Mouse (Mus musculus): ENCODE measurements around the gene Sbds. TPM values are rescaled to one million over a fixed set of nuclear protein-coding genes. Genes with fewer than 3 reads are reported as not detected.

Gene Sbds
- polyA plus RNA-seq, 2 experiments, result 35.8 to 38.1 TPM

DNA sequence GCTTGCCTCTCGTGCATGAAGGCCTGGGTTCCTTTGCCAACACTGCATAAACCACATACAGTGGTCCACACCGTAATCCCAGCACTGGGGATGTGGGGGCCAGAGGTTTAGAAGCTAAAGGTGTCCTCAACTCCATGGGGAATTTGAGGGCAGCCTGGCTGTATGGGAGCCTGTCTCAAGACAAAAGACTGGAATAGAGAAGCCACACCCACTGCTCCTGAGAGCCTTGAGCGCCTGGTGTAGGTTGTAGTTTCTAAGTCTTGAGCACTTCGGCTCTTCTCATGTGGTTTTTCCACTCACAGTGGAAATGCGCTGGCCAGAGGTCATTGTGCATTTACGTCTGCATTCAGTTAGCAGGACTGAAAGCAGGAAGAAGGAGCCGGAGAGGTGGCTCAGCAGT, 32.8 kb upstream of the Sbds start:
- H3K27ac ChIP-seq, result no peak overlapping the region

DNA sequence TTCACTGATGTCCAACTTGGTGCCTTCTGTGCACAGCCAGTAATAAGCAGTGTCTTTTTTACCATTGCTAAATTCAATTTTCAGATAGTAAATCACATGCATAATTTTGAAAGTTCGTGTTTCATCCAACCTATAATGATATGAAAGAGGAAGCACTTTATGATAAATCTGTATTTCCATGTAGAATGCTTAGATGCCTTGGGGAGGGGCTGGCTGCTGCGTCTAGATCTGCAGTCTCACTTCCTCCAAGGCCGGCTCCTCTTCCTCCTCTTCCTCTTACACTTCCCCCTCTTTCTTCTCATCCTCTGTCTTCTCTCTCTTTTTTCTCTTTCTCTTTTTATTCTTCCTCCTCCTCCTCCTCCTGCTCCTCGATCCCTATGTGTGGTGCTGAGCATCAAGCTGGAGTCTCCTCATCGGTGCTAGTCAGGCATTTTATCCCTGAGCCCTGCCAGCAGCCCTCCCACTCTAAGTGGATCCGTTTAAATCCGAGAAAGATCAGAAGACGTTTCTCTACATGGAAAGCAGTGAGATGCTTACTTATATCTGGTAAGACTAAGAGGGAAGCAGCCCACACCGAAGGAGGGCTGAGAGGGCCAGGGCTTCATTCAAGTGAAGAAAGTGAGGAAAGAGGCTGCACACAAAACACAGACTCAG, 27.9 kb upstream of the Sbds start:
- Histone ChIP-seq H3K4me3 (ENCODE audit: insufficient read depth in 1 of 2, low read depth in 2 of 2, low read length in 2 of 2) (no peak overlapping the region), H3K27ac (no peak overlapping the region), H3K4me1 (replicated peaks; ENCODE audit: control insufficient read depth in 2 of 2, insufficient read depth in 2 of 2, low read length in 1 of 2) (no peaks in the 10 kb centered on the region), H3K9me3 (ENCODE audit: control insufficient read depth, low read length) (no peaks in the 10 kb centered on the region), H3K4me2 (ENCODE audit: low read depth) (no peak overlapping the region), H3K36me3 (replicated peaks; ENCODE audit: control insufficient read depth, insufficient read depth, low read depth) (peaks cover 5% of the 10 kb centered on the region), H3K9ac (replicated peaks) (no peak overlapping the region), H3K27me3 (ENCODE audit: control insufficient read depth, insufficient read depth, low read length) (no peaks in the 10 kb centered on the region)
- DNase-seq (ENCODE audit: low read depth in 3 of 3, low spot score in 3 of 3), result no peak
- TF ChIP-seq EP300 (IDR thresholded peaks at IDR 0.05; ENCODE audit: low read depth) (no peak), CTCF (IDR thresholded peaks at IDR 0.05; ENCODE audit: low read depth) (no peak)
- WGBS (ENCODE audit: insufficient replicate concordance), result 79% methylated on average over 9 of the region's 9 CpGs
- ATAC-seq (ENCODE audit: insufficient read depth), result no peak

More for the DNA sequence above, 32.8 kb upstream of the Sbds start:
- DNase-seq (ENCODE audit: low read depth in 3 of 3, low spot score in 3 of 3), result no peak
- H3K4me2 ChIP-seq (ENCODE audit: low read depth), result no peak overlapping the region
- WGBS (ENCODE audit: insufficient replicate concordance), result 82% methylated on average over 7 of the region's 7 CpGs
- peaks cover 3% of the 10 kb centered on the region for H3K36me3 ChIP-seq (replicated peaks; ENCODE audit: control insufficient read depth, insufficient read depth, low read depth)
- H3K4me1 ChIP-seq (replicated peaks; ENCODE audit: control insufficient read depth in 2 of 2, insufficient read depth in 2 of 2, low read length in 1 of 2), result no peaks in the 10 kb centered on the region
- no peak overlapping the region for H3K4me3 ChIP-seq (ENCODE audit: insufficient read depth in 1 of 2, low read depth in 2 of 2, low read length in 2 of 2)
- TF ChIP-seq EP300 (IDR thresholded peaks at IDR 0.05; ENCODE audit: low read depth), result no peak
- TF ChIP-seq CTCF (IDR thresholded peaks at IDR 0.05; ENCODE audit: low read depth), result no peak
- no peak for ATAC-seq (ENCODE audit: insufficient read depth)
- no peaks in the 10 kb centered on the region for H3K27me3 ChIP-seq (ENCODE audit: control insufficient read depth, insufficient read depth, low read length)
- no peaks in the 10 kb centered on the region for H3K9me3 ChIP-seq (ENCODE audit: control insufficient read depth, low read length)
- H3K9ac ChIP-seq (replicated peaks), result no peak overlapping the region

GRCm38 (mm10) chr5:130278011-130278472, 22.7 kb upstream of the Sbds start:
- DNase-seq (ENCODE audit: low read depth in 3 of 3, low spot score in 3 of 3), result no peak
- H3K4me2 ChIP-seq (ENCODE audit: low read depth), result no peak overlapping the region
- H3K36me3 ChIP-seq (replicated peaks; ENCODE audit: control insufficient read depth, insufficient read depth, low read depth), result peaks cover 20% of the 10 kb centered on the region
- 42% methylated on average over 7 of the region's 7 CpGs for WGBS (ENCODE audit: insufficient replicate concordance)
- no peak overlapping the region for H3K27ac ChIP-seq
- no peak for TF ChIP-seq EP300 (IDR thresholded peaks at IDR 0.05; ENCODE audit: low read depth)
- no peak for TF ChIP-seq CTCF (IDR thresholded peaks at IDR 0.05; ENCODE audit: low read depth)
- H3K4me3 ChIP-seq (ENCODE audit: insufficient read depth in 1 of 2, low read depth in 2 of 2, low read length in 2 of 2), result no peak overlapping the region
- 0 out of 2 replicates have a peak, but pooled peaks have one; percentile 26 for ATAC-seq (ENCODE audit: insufficient read depth)
- H3K9me3 ChIP-seq (ENCODE audit: control insufficient read depth, low read length), result no peaks in the 10 kb centered on the region
- no peaks in the 10 kb centered on the region for H3K4me1 ChIP-seq (replicated peaks; ENCODE audit: control insufficient read depth in 2 of 2, insufficient read depth in 2 of 2, low read length in 1 of 2)
- H3K27me3 ChIP-seq (ENCODE audit: control insufficient read depth, insufficient read depth, low read length), result no peaks in the 10 kb centered on the region
- H3K9ac ChIP-seq (replicated peaks), result no peak overlapping the region

- Histone ChIP-seq H3K4me3 (ENCODE audit: insufficient read depth in 1 of 2, low read depth in 2 of 2, low read length in 2 of 2) (no peak overlapping the region), H3K4me1 (replicated peaks; ENCODE audit: control insufficient read depth in 2 of 2, insufficient read depth in 2 of 2, low read length in 1 of 2) (no peaks in the 10 kb centered on the region), H3K27me3 (ENCODE audit: control insufficient read depth, insufficient read depth, low read length) (no peaks in the 10 kb centered on the region), H3K4me2 (ENCODE audit: low read depth) (no peak overlapping the region), H3K36me3 (replicated peaks; ENCODE audit: control insufficient read depth, insufficient read depth, low read depth) (peaks cover 25% of the 10 kb centered on the region), H3K27ac (no peak overlapping the region), H3K9ac (replicated peaks) (no peak overlapping the region), H3K9me3 (ENCODE audit: control insufficient read depth, low read length) (no peaks in the 10 kb centered on the region)
- TF ChIP-seq CTCF (IDR thresholded peaks at IDR 0.05; ENCODE audit: low read depth) (peak; percentile 66; the same call in 1 of the 2 replicates), EP300 (IDR thresholded peaks at IDR 0.05; ENCODE audit: low read depth) (no peak)
- ATAC-seq (ENCODE audit: insufficient read depth) (no peak), DNase-seq (ENCODE audit: low read depth in 3 of 3, low spot score in 3 of 3) (peak in 1 of 3 experiments; percentile 23)
- WGBS (ENCODE audit: insufficient replicate concordance), result 42% methylated on average over 4 of the region's 4 CpGs
These were observed 20.2 kb upstream of the Sbds start for GRCm38 (mm10) chr5:130275509-130275908.

DNA sequence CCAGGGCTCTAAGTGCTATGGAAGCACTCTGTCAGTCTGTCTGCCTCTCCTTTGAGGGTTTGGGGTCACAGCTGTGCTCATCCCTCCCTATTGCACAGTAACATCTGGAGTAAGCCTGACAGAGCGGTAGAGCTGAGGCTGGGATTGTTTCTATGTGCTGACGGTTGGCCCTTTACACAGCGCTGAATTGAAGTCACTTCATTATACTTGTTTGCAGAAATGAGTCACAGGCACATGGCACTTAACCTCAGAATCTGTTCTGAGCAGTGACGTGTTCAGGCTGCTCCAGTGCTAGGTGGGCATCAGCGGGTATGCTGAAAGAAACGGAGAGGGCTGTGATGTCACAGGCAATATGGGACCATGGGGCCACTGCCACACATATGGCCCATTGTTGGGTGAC, 17.7 kb upstream of the Sbds start:
- 79% methylated on average over 6 of the region's 6 CpGs for WGBS (ENCODE audit: insufficient replicate concordance)
- no peaks in the 10 kb centered on the region for H3K4me1 ChIP-seq (replicated peaks; ENCODE audit: control insufficient read depth in 2 of 2, insufficient read depth in 2 of 2, low read length in 1 of 2)
- H3K27ac ChIP-seq, result no peak overlapping the region
- peaks cover 18% of the 10 kb centered on the region for H3K36me3 ChIP-seq (replicated peaks; ENCODE audit: control insufficient read depth, insufficient read depth, low read depth)
- TF ChIP-seq EP300 (IDR thresholded peaks at IDR 0.05; ENCODE audit: low read depth), result no peak
- TF ChIP-seq CTCF (IDR thresholded peaks at IDR 0.05; ENCODE audit: low read depth), result no peak
- no peak overlapping the region for H3K4me3 ChIP-seq (ENCODE audit: insufficient read depth in 1 of 2, low read depth in 2 of 2, low read length in 2 of 2)
- no peak for DNase-seq (ENCODE audit: low read depth in 3 of 3, low spot score in 3 of 3)
- H3K27me3 ChIP-seq (ENCODE audit: control insufficient read depth, insufficient read depth, low read length), result no peaks in the 10 kb centered on the region
- ATAC-seq (ENCODE audit: insufficient read depth), result no peak
- no peak overlapping the region for H3K9ac ChIP-seq (replicated peaks)
- H3K4me2 ChIP-seq (ENCODE audit: low read depth), result no peak overlapping the region
- H3K9me3 ChIP-seq (ENCODE audit: control insufficient read depth, low read length), result no peaks in the 10 kb centered on the region
